Mouse (Mus musculus) gastrocnemius, adult 2 months (tissue): ENCODE results near the gene Abcf1. TPM values are rescaled to one million over a fixed set of nuclear protein-coding genes. Genes with fewer than 3 reads are reported as not detected.
A peak's percentile ranks its signal among the peaks of the same experiment; 100 is the strongest.

Experiments used
- DNase-seq: peaks from one replicate; pipeline ENCODE4 v3.0.0; 2022
- H3K27ac ChIP-seq: fragments of 200-600 bp; 2 replicates; pipeline ENCODE4 v1.8.1; 2022; ENCODE audit warnings: mild to moderate bottlenecking
- H3K4me3 ChIP-seq: fragments of 200-600 bp; 2 replicates; pipeline ENCODE4 v1.8.1; 2022; ENCODE audit warnings: mild to moderate bottlenecking, moderate library complexity
- CTCF ChIP-seq: fragments of 200-600 bp; IDR thresholded peaks from 2 replicates; pipeline ENCODE4 v1.8.1; 2022; ENCODE audit warnings: antibody characterized with exemption, mild to moderate bottlenecking, moderate library complexity
- intact Hi-C: fragments of 180-260 bp; cut with DNase I; formaldehyde crosslinking; loops from one replicate; pipeline ENCODE4 v1.15.1; 2025
- total RNA-seq, 2 experiments: library from RNA; stranded (reverse); gene quantifications; 2 replicates each; pipeline ENCODE4 v1.2.3; 2021

Gene Abcf1
- total RNA-seq, 2 experiments from 2014 or later: 72.1 to 74.9 TPM

DNA sequence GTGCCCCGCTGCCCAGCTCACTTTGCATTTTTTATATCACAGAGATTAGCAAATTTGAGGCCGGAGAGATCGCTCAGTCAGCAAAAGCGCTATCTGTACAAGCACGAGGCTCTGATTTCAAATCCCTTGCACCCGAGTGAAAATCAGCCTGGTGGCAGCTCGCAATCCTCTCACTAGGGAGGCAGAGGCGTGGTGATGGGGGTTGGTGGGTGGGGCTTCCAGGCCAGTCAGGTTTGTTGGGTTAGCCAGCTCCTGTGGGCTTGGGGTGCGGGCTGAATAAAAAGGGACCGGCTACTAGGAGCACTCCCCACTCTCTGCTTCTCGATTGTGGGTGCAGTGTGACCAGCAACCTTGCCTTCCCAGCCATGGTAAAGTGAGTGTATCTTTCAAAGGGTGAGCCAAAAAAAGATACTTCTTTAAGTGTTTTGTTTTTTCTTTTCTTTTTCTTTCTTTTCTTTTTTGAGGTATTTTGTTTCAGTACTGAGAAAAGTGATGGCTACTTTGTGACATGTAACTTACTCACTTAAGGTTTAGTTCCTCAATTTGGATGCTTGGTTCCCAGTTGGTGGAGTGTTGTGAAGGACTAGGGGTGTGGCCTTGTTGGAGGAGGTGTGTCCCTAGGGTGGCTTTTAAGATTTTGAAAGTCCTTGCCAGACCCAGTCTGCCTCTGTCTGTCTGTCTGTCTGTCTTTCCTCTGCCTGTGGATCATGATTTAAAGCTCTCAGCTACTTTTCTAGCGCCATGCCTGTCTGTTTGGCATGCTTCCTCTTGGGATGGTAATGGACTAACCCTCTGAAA lies 28.4 kb upstream of the Abcf1 start:
- intact Hi-C loops: loop anchor here (1.0 to 5.0 kb wide), 2 partner anchors 37 to 114 kb away; no protein-coding TSS in a partner anchor
- TF ChIP-seq CTCF: no peak
- DNase-seq: no peak
- Histone ChIP-seq H3K4me3 (peak overlapping the region; percentile 24), H3K27ac (peak overlapping the region; percentile 53; the same call in 1 of the 2 replicates)

- no peak; the same call in none of the 2 replicates for TF ChIP-seq CTCF
- H3K27ac ChIP-seq: peak overlapping the region; percentile 35; the same call in 1 of the 2 replicates
- intact Hi-C loops: loop anchor here (1.0 to 5.0 kb wide), 2 partner anchors 38 to 115 kb away; no protein-coding TSS in a partner anchor
- peak overlapping the region; percentile 24 for H3K4me3 ChIP-seq
- peak; percentile 92 for DNase-seq
These were observed 27.4 kb upstream of the Abcf1 start for GRCm38 (mm10) chr17:35996949-35997348.

- DNase-seq: no peak
- peak overlapping the region; percentile 89 for H3K27ac ChIP-seq
- intact Hi-C loops: loop anchor here (5.0 kb wide), 1 partner anchor 117 kb away; no protein-coding TSS in a partner anchor
- H3K4me3 ChIP-seq: peak overlapping the region; percentile 87
- TF ChIP-seq CTCF: no peak
These were observed 25.3 kb upstream of the Abcf1 start for GRCm38 (mm10) chr17:35994879-35995240.

GRCm38 (mm10) chr17:35994175-35994878 lies 24.8 kb upstream of the Abcf1 start:
- peak; percentile 87 for DNase-seq
- no peak for TF ChIP-seq CTCF
- peak overlapping the region; percentile 87 for H3K4me3 ChIP-seq
- peak overlapping the region; percentile 89 for H3K27ac ChIP-seq
- intact Hi-C loops: no loop called here

- peak; percentile 84 for DNase-seq
- TF ChIP-seq CTCF: no peak; the same call in 1 of the 2 replicates
- intact Hi-C loops: loop anchor here (2.0 kb wide), 1 partner anchor 55 kb away; no protein-coding TSS in a partner anchor
- Histone ChIP-seq H3K27ac (peak overlapping the region; percentile 89), H3K4me3 (peak overlapping the region; percentile 87)
These were observed 24.1 kb upstream of the Abcf1 start for GRCm38 (mm10) chr17:35993675-35994074.

DNA sequence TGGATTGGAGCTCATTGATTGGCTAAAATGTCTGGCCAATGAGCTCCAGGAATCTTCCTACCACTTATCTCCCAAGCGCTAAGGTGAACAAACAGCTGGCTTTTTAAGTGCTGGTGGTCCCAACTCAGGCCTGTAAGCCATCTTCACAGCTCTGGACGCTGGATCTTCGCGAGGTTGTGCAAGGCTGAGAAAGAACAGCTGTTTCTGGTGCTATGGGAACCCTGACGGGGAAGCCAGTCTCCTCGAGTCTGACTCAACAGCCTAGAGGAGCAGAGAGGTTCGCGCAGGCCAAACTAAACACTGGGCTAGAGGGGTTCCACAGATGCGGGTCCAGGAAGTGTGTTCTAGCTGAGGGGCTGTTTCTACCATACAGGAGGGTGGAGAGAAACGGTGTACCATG lies 22.2 kb upstream of the Abcf1 start:
- Histone ChIP-seq H3K4me3 (no peak overlapping the region), H3K27ac (no peak overlapping the region)
- intact Hi-C loops: loop anchor here (2.0 kb wide), 1 partner anchor 53 kb away; no protein-coding TSS in a partner anchor
- DNase-seq: no peak
- TF ChIP-seq CTCF: no peak

GRCm38 (mm10) chr17:35981776-35982175 lies 12.2 kb upstream of the Abcf1 start:
- intact Hi-C loops: loop anchor here (10.0 kb wide), 1 partner anchor 157 kb away; the partner anchor contains the start of genes Flot1 and Ier3
- H3K4me3 ChIP-seq: no peak overlapping the region
- no peak overlapping the region for H3K27ac ChIP-seq
- no peak for DNase-seq
- TF ChIP-seq CTCF: no peak

- no peak for TF ChIP-seq CTCF
- Histone ChIP-seq H3K4me3 (peak overlapping the region; percentile 96), H3K27ac (peak overlapping the region; percentile 94)
- intact Hi-C loops: loop anchor here (10.0 kb wide), 1 partner anchor 156 kb away; the partner anchor contains the start of genes Flot1 and Ier3
- DNase-seq: peak; percentile 79
These were observed 10.8 kb upstream of the Abcf1 start for GRCm38 (mm10) chr17:35980363-35980754.

- peak; percentile 93 for DNase-seq
- H3K27ac ChIP-seq: peak within 1 kb of the TSS; percentile 94
- intact Hi-C loops: loop anchor here (10.0 kb wide), 1 partner anchor 155 kb away; the partner anchor contains the start of genes Flot1 and Ier3
- peak; percentile 39 for TF ChIP-seq CTCF
- H3K4me3 ChIP-seq: peak within 1 kb of the TSS; percentile 96
These were observed 10.1 kb upstream of the Abcf1 start, which contains the start of the genes Gnl1 and Prr3 for GRCm38 (mm10) chr17:35979401-35980362. Gnl1 (plus strand) TSS chr17:35979851. Prr3 (minus strand) TSS chr17:35980236.

GRCm38 (mm10) chr17:35978811-35979400 lies 9.3 kb upstream of the Abcf1 start:
- Histone ChIP-seq H3K27ac (peak overlapping the region; percentile 94), H3K4me3 (peak overlapping the region; percentile 96)
- TF ChIP-seq CTCF: no peak
- peak; percentile 87 for DNase-seq
- intact Hi-C loops: no loop called here

GRCm38 (mm10) chr17:35972131-35972530 lies 2.6 kb upstream of the Abcf1 start:
- TF ChIP-seq CTCF: no peak
- H3K4me3 ChIP-seq: no peak overlapping the region
- intact Hi-C loops: no loop called here
- DNase-seq: no peak
- no peak overlapping the region for H3K27ac ChIP-seq
